Mouse (Mus musculus): ENCODE results near the gene Itk. TPM values are rescaled to one million over a fixed set of nuclear protein-coding genes. Genes with fewer than 3 reads are reported as not detected.

Gene Itk
- polyA plus RNA-seq, 1 experiment from 2014 or later: not detected

DNA sequence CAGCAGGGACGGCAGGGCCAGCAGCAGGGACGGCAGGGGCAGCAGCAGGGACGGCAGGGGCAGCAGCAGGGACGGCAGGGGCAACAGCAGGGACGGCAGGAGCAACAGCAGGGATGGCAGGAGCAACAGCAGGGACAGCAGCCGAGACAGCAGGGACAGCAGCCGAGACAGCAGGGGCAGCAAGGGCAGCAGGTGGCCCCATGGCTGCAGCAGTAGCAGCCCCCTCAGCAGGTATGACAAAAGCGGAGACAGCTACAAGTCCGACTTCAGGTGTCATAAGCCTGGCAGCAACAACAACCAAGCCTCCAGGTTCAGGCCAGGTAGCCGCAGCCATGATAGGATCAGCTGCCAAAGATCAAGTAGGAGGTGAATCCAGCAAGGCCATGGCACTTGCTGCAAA, 17.4 kb upstream of the Itk start:
- Histone ChIP-seq H3K9ac (replicated peaks) (no peak overlapping the region), H3K4me2 (replicated peaks) (no peak overlapping the region)
- WGBS: 33% methylated on average over 10 of the region's 10 CpGs

DNA sequence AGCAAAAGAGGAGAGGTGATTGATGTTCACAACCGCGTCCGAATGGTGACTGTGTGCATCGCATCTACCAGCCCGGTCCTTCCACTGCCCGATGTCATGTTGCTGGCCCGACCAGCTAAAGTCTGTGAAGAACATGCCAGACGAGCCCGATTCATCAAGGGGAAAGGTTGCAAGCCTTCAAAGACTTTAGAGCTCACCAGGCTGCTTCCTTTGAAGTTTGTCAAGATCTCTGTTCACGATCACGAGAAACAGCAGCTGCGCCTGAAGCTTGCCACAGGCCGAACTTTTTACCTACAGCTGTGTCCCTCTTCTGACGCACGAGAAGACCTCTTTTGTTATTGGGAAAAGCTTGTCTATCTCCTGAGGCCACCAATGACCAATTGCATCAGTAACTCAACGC, 15.7 kb upstream of the Itk start:
- no peak overlapping the region for H3K4me2 ChIP-seq (replicated peaks)
- ATAC-seq: no peak
- no peaks in the 10 kb centered on the region for H3K36me3 ChIP-seq
- H3K4me3 ChIP-seq (replicated peaks): no peak overlapping the region
- no peak overlapping the region for H3K27ac ChIP-seq
- H3K4me1 ChIP-seq (replicated peaks): no peaks in the 10 kb centered on the region
- H3K27me3 ChIP-seq: no peaks in the 10 kb centered on the region
- H3K9me3 ChIP-seq: no peaks in the 10 kb centered on the region
- H3K9ac ChIP-seq (replicated peaks): no peak overlapping the region
- 90% methylated on average over 16 of the region's 16 CpGs for WGBS

More for the DNA sequence above, 17.4 kb upstream of the Itk start:
- H3K27me3 ChIP-seq: no peaks in the 10 kb centered on the region
- H3K4me1 ChIP-seq (replicated peaks): no peaks in the 10 kb centered on the region
- no peak overlapping the region for H3K27ac ChIP-seq
- H3K36me3 ChIP-seq: no peaks in the 10 kb centered on the region
- ATAC-seq: no peak
- H3K4me3 ChIP-seq (replicated peaks): no peak overlapping the region
- no peaks in the 10 kb centered on the region for H3K9me3 ChIP-seq

DNA sequence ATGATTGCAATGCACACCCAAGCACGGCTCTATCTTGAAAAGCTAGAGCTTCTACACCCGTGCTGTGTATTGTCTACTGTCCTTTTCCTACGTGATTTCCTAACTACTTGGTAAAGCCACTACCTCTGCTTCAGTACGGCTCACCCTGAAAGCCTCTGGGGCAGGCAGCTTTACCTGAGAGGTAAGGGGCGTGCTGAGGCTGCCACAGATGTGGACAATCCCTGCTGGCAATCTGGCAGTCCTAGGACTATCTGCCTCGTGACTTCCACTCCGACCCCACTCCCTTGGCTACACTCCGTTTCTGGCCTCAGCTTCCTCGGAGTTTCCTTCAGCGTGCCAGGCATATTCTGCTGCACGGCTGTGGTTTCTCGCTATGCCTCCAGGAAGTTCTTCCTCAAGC, 12.2 kb upstream of the Itk start:
- no peak overlapping the region for H3K4me2 ChIP-seq (replicated peaks)
- H3K4me1 ChIP-seq (replicated peaks): peaks cover 5% of the 10 kb centered on the region
- H3K27ac ChIP-seq: no peak overlapping the region
- 89% methylated on average over 12 of the region's 12 CpGs for WGBS
- no peak overlapping the region for H3K4me3 ChIP-seq (replicated peaks)
- no peaks in the 10 kb centered on the region for H3K9me3 ChIP-seq
- no peak overlapping the region for H3K9ac ChIP-seq (replicated peaks)
- H3K36me3 ChIP-seq: no peaks in the 10 kb centered on the region
- ATAC-seq: no peak
- H3K27me3 ChIP-seq: no peaks in the 10 kb centered on the region

DNA sequence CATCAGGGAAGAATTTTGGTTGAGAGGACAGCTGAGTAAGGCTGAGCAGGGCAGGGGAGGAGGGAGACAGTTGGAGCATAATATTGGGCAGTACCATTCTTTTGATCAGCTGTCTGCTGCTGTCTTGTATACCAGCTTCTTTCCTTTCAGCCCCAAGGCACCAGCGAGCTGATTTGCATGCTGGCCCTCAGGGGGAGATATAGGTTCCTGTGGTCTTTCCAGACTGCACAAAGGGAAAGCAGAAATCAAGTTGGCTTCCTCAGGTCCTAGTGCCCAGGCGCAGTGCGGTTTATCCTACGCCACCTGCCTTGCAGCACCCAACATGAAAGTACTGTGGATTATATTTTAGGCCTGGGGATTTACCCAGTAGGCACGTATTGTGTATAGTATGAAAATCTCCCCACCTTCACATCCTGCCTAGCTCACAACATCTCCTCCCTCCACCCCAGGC, 9.6 kb upstream of the Itk start:
- H3K36me3 ChIP-seq: no peaks in the 10 kb centered on the region
- ATAC-seq: 0 out of 2 replicates have a peak, but pooled peaks have one; percentile 50
- 55% methylated on average over 5 of the region's 5 CpGs for WGBS

DNA sequence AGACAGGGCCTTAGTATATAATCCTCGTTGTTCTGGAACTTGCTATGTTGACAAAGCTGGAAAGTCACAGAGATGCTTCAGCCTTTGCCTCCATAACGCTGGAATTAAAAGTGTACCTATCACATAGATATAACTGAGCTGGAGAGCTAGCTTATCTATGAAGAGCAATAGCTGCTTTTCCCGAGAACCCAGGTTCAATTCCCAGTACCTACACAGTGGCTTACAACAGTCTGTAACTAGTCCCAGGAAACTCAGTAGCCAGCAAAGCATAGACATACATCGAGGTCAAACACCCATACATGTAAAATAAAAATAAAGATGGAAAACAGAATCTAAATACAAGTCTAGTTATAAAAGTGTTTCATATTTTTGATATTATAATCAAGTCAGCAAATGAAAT, 9.2 kb upstream of the Itk start:
- H3K4me2 ChIP-seq (replicated peaks): no peak overlapping the region
- H3K27ac ChIP-seq: no peak overlapping the region
- H3K4me1 ChIP-seq (replicated peaks): peaks cover 5% of the 10 kb centered on the region
- H3K27me3 ChIP-seq: no peaks in the 10 kb centered on the region
- no peak for ATAC-seq
- no peak overlapping the region for H3K4me3 ChIP-seq (replicated peaks)
- no peaks in the 10 kb centered on the region for H3K9me3 ChIP-seq
- no peak overlapping the region for H3K9ac ChIP-seq (replicated peaks)
- 84% methylated on average over 4 of the region's 4 CpGs for WGBS
- H3K36me3 ChIP-seq: no peaks in the 10 kb centered on the region

More for the DNA sequence above, 9.6 kb upstream of the Itk start:
- peaks cover 5% of the 10 kb centered on the region for H3K4me1 ChIP-seq (replicated peaks)
- no peak overlapping the region for H3K4me2 ChIP-seq (replicated peaks)
- H3K4me3 ChIP-seq (replicated peaks): no peak overlapping the region
- no peaks in the 10 kb centered on the region for H3K9me3 ChIP-seq
- no peak overlapping the region for H3K9ac ChIP-seq (replicated peaks)
- no peak overlapping the region; the same call in 1 of the 2 replicates for H3K27ac ChIP-seq
- no peaks in the 10 kb centered on the region for H3K27me3 ChIP-seq

DNA sequence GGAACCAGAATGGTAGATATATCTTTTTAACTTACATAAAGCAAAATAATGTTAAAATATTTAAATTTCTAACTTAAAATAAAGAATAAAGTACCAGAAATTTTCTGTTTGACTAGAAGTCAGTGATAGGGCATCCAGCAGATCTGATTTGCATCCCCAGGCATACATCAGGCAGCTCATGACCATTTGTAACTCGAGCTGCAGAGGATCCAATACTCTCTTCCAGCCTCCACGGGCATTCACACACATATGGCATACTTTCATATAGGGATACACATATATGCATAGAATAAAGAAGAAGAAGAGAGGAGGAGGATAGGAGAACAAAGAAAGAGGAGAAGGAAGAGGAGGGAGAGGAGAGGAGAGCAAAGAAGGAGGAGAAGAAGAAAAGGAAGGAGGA, 8.6 kb upstream of the Itk start:
- H3K27me3 ChIP-seq: no peaks in the 10 kb centered on the region
- 64% methylated on average over 2 of the region's 2 CpGs for WGBS
- H3K4me2 ChIP-seq (replicated peaks): no peak overlapping the region
- H3K9ac ChIP-seq (replicated peaks): no peak overlapping the region
- H3K9me3 ChIP-seq: no peaks in the 10 kb centered on the region
- H3K27ac ChIP-seq: no peak overlapping the region
- no peak overlapping the region for H3K4me3 ChIP-seq (replicated peaks)
- peaks cover 5% of the 10 kb centered on the region for H3K4me1 ChIP-seq (replicated peaks)
- H3K36me3 ChIP-seq: no peaks in the 10 kb centered on the region
- ATAC-seq: no peak

DNA sequence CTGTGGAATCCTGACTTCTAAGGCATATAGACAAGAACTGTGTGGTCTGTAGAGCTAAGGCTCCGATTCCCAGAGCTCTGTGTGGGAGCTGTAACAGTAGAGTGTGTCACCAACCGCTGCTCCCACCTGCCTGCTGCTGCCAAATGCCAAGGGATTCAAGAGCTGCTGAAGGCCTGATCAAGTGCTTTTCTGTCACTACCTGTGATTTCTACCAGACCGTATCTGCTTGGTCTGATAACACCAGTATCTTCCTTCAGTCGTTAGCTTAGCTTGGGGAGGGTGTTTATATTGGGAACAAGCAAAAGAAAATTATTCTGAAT, 7.5 kb upstream of the Itk start:
- peaks cover 5% of the 10 kb centered on the region for H3K4me1 ChIP-seq (replicated peaks)
- H3K27me3 ChIP-seq: no peaks in the 10 kb centered on the region
- no peak overlapping the region for H3K27ac ChIP-seq
- no peaks in the 10 kb centered on the region for H3K36me3 ChIP-seq
- H3K9ac ChIP-seq (replicated peaks): no peak overlapping the region
- no peak overlapping the region for H3K4me2 ChIP-seq (replicated peaks)
- ATAC-seq: no peak
- no peak overlapping the region for H3K4me3 ChIP-seq (replicated peaks)
- no peaks in the 10 kb centered on the region for H3K9me3 ChIP-seq
- 90% methylated on average over 4 of the region's 4 CpGs for WGBS

DNA sequence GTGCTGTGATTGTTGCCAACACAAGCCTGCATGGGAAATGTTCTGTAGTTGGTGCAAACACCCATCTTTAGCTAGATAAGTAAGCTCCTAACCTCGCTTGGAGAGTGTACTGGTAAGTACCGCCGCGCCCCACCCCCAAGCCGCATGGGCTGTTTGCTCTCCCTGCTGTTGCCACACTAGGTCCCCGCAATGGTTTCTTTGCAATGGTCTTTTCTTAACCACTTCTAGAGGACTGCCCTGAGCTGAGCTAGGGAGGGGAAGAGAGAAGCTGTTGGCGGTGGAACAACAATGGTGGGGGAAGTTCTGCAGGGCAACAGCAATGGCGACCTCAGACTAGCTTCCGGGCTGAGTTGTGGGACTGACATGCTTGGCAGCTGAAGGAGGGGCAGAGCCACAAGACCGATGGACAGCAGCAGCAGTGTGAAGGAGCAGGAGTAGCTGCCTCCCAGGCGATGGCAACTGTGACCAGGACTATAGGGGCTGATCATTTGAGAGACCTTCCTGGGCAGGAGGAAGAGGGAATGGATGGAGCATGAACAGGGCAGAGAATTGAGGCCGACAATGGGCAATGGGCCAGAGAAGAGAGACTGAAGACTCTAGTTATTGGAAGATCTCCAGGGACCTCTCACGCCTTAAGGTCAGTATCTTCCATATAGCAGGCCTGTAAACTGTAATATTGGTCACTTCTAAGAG, 7.0 kb upstream of the Itk start, which contains the start of gene Fam71b:
Gene Fam71b (plus strand): TSS at position 393 of the 693 bp plus-strand sequence.
- H3K27ac ChIP-seq: no peak within 1 kb of the TSS
- peaks cover 5% of the 10 kb centered on the region for H3K4me1 ChIP-seq (replicated peaks)
- no peak for ATAC-seq
- H3K9me3 ChIP-seq: no peaks in the 10 kb centered on the region
- WGBS: 75% methylated on average over 13 of the region's 13 CpGs
- H3K27me3 ChIP-seq: no peaks in the 10 kb centered on the region
- no peak within 1 kb of the TSS for H3K4me3 ChIP-seq (replicated peaks)
- H3K4me2 ChIP-seq (replicated peaks): no peak within 1 kb of the TSS
- H3K36me3 ChIP-seq: no peaks in the 10 kb centered on the region
- H3K9ac ChIP-seq (replicated peaks): no peak within 1 kb of the TSS

DNA sequence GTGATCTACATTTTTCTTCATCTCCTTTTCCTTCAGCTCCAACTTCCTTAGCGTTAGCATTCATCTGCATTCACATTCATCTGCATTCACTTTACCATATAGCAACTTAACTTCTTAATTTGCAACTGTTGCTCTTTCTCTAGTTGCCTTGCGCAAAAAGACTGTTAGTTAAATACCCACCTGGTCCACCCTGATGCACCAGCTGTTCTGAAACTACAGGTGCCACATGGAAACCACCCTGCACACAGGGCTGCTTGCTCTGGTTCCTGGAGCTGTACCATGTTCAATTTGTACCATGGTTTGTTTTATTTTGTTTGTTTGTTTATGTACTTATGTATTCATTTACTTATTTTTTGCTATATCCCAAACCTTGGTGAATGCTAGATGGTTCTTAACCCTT, 6.4 kb upstream of the Itk start:
- Histone ChIP-seq H3K36me3 (no peaks in the 10 kb centered on the region), H3K9ac (replicated peaks) (no peak overlapping the region), H3K27ac (no peak overlapping the region), H3K4me2 (replicated peaks) (no peak overlapping the region), H3K4me1 (replicated peaks) (peaks cover 5% of the 10 kb centered on the region), H3K9me3 (no peaks in the 10 kb centered on the region), H3K4me3 (replicated peaks) (no peak overlapping the region), H3K27me3 (no peaks in the 10 kb centered on the region)
- 99% methylated on average over 2 of the region's 2 CpGs for WGBS
- ATAC-seq: no peak

DNA sequence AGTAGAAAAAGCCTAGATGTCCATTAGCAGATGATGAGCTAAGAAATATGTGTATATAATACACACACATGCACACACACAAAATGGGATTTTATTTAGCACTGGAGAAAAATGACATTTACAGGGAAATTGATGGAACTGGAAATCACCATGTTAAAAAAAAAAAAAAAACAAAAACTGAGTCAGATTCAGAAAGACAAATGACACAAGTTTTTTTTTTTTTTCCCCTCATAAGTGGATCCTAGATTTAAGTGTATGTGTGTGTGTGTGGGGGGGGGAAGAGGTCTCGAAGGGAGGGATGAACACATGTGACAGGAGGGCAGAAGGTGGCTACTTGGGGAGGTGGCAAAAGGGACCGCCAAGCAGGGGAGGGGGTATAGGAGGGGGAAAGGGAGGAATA, 5.8 kb upstream of the Itk start:
- no peak overlapping the region for H3K4me3 ChIP-seq (replicated peaks)
- H3K4me2 ChIP-seq (replicated peaks): no peak overlapping the region
- no peak overlapping the region for H3K9ac ChIP-seq (replicated peaks)
- H3K27me3 ChIP-seq: no peaks in the 10 kb centered on the region
- H3K27ac ChIP-seq: no peak overlapping the region
- ATAC-seq: no peak
- peaks cover 5% of the 10 kb centered on the region for H3K4me1 ChIP-seq (replicated peaks)
- H3K9me3 ChIP-seq: no peaks in the 10 kb centered on the region
- H3K36me3 ChIP-seq: no peaks in the 10 kb centered on the region
- 88% methylated on average over 2 of the region's 2 CpGs for WGBS

DNA sequence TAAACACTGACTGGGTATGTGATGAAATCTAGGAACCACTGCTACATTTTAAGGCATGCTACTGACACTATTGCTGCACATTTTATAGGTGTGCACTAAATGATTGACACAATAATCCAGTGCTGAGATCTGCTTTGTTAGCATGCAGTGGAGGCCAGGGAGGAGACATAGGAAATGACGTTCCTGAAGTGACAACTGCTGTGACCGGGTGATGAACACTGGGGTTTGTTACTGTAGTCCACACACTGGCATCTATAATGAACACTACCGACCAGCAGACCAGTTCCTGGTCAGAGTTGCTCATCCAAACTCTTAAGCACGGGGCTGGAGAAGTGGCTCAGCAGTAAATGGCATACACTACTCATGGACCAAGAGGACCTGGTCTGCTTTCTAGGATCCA, 4.1 kb upstream of the Itk start:
- H3K36me3 ChIP-seq: no peaks in the 10 kb centered on the region
- H3K27ac ChIP-seq: no peak overlapping the region
- no peak overlapping the region for H3K4me2 ChIP-seq (replicated peaks)
- H3K9me3 ChIP-seq: no peaks in the 10 kb centered on the region
- H3K9ac ChIP-seq (replicated peaks): no peak overlapping the region
- H3K4me1 ChIP-seq (replicated peaks): no peaks in the 10 kb centered on the region
- no peak for ATAC-seq
- H3K4me3 ChIP-seq (replicated peaks): no peak overlapping the region
- H3K27me3 ChIP-seq: no peaks in the 10 kb centered on the region
- WGBS: 82% methylated on average over 4 of the region's 4 CpGs

DNA sequence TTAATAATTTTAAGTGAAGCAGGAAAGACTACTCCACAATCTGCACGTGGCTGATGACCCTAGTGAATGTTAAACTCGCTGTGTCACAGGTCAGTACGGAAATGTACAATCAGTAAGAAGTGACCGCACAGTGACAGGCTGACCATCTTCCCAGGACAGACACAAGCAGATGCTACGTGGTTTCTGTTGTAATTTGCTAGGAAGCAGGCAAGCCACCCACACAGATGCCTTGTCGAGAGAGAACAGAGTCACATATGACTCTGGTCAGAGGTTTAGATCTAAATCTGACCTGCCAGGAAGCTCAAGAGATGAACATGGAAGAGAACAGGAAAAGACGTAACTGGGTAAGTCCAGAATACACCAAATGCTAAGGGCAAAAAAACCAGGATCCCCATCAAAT, 3.6 kb upstream of the Itk start:
- H3K27ac ChIP-seq: no peak overlapping the region
- H3K4me3 ChIP-seq (replicated peaks): no peak overlapping the region
- no peaks in the 10 kb centered on the region for H3K27me3 ChIP-seq
- no peaks in the 10 kb centered on the region for H3K36me3 ChIP-seq
- H3K9ac ChIP-seq (replicated peaks): no peak overlapping the region
- no peaks in the 10 kb centered on the region for H3K9me3 ChIP-seq
- WGBS: 88% methylated on average over 7 of the region's 7 CpGs
- no peaks in the 10 kb centered on the region for H3K4me1 ChIP-seq (replicated peaks)
- no peak for ATAC-seq
- H3K4me2 ChIP-seq (replicated peaks): no peak overlapping the region

DNA sequence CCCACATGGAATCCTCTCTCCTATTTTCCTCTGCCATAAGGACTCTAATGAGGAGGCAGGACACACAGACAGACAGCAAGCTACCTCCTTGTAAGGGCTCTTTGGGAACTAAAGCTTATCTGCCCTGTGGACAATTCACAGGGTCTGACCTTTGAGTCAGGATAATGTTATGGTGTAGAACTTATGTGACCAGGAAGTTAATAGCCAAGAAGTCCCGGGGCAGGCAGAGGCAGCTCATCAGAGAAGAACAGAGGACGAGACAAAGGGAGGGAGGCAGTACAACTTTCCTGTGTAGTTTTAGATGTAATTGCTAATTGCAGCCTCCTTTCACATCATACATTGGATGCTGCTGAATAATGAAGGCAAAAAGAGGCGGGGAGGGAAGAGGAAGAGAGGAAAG, 1.3 kb upstream of the Itk start:
- Histone ChIP-seq H3K4me2 (replicated peaks) (no peak overlapping the region), H3K27ac (no peak overlapping the region), H3K9ac (replicated peaks) (no peak overlapping the region), H3K4me3 (replicated peaks) (no peak overlapping the region), H3K36me3 (no peaks in the 10 kb centered on the region), H3K4me1 (replicated peaks) (no peaks in the 10 kb centered on the region), H3K9me3 (no peaks in the 10 kb centered on the region), H3K27me3 (no peaks in the 10 kb centered on the region)
- WGBS: 48% methylated on average over 3 of the region's 3 CpGs
- ATAC-seq: no peak

Data from midbrain, embryonic 13.5 days (tissue).